In genomic region chr15:83157667-83158064, GRCm38 (mm10) we compare ENCODE assay signal across 14 mouse cellular contexts. TPM values are rescaled to one million over a fixed set of nuclear protein-coding genes. Genes with fewer than 3 reads are reported as not detected.
DNase-seq lines count a peak whose midpoint lies in the region; ATAC-seq and TF ChIP-seq lines count a peak whose summit lies in the region.
"Had no signal": no experiment of that assay in that cellular context is flagged by ENCODE, and none has a peak within 500 bp of the region (broad histone marks: within the 10 kb centered on the region; RNA-seq: fewer than 3 reads in every experiment).

No protein-coding gene starts in this region.

- no peak for TF ChIP-seq EP300 in liver, postnatal 0 days (IDR thresholded peaks at IDR 0.05; ENCODE audit: low read depth)

- intact Hi-C loops in gastrocnemius, adult 2 months (cut with DNase I): loop anchor here (2.0 to 5.0 kb wide), 3 partner anchors 15 to 360 kb away; partner anchors contain the start of gene Cyb5r3

- no peak for TF ChIP-seq POLR2A in liver, adult 2 months (IDR thresholded peaks at IDR 0.05; ENCODE audit: extremely low read depth, insufficient read depth, low read length)
- TF ChIP-seq POLR2A in embryonic fibroblast, embryonic 13.5 days (IDR thresholded peaks at IDR 0.05; ENCODE audit: low read depth, low read length): no peak

- peaks cover 2% of the 10 kb centered on the region for H3K79me3 ChIP-seq in C2C12 (ENCODE audit: low read depth)

- no peak for DNase-seq in gastrocnemius, adult 2 months
- DNase-seq in gastrocnemius, postnatal 4 days (ENCODE audit: low spot score in 2 of 2): no peak
- no peak for DNase-seq in liver, adult 2 months (ENCODE audit: extremely low read depth, low read depth, low spot score)
- DNase-seq in liver, postnatal 0 days: no peak
- no peak for DNase-seq in retina, postnatal 1 day
- DNase-seq: cerebellum, adult 11-12 months had no signal

- peak overlapping the region; percentile 63 for H3K27ac ChIP-seq in gastrocnemius, adult 2 months
- peak overlapping the region; percentile 23; the same call in 1 of the 2 replicates for H3K27ac ChIP-seq in liver, adult 2 months (replicated peaks; ENCODE audit: insufficient read depth, low read depth, low read length)
- H3K27ac ChIP-seq in liver, postnatal 0 days (ENCODE audit: low read depth): no peak overlapping the region
- H3K27ac ChIP-seq in embryonic fibroblast, embryonic 13.5 days (ENCODE audit: insufficient read depth, low read length): peak overlapping the region; percentile 93
- H3K27ac ChIP-seq: embryonic facial prominence, embryonic 12.5 days; forebrain, embryonic 15.5 days; hindbrain, postnatal 0 days; limb, embryonic 13.5 days had no signal

- H3K36me3 ChIP-seq in liver, adult 2 months (ENCODE audit: control insufficient read depth, insufficient read depth, low read length): peaks cover 31% of the 10 kb centered on the region
- peaks cover 75% of the 10 kb centered on the region for H3K36me3 ChIP-seq in liver, postnatal 0 days (replicated peaks; ENCODE audit: insufficient read depth, low read length)
- H3K36me3 ChIP-seq in C2C12 (ENCODE audit: control insufficient read depth, insufficient read depth): peaks cover 78% of the 10 kb centered on the region

- no peak for TF ChIP-seq CTCF in gastrocnemius, adult 2 months (IDR thresholded peaks at IDR 0.05)
- no peak for TF ChIP-seq CTCF in liver, adult 2 months (IDR thresholded peaks at IDR 0.05; ENCODE audit: low read depth, low read length)
- TF ChIP-seq CTCF in liver, postnatal 0 days (IDR thresholded peaks at IDR 0.05; ENCODE audit: low read depth): no peak
- no peak for TF ChIP-seq CTCF in C2C12 (IDR thresholded peaks at IDR 0.05; ENCODE audit: control insufficient read depth, insufficient read depth, insufficient read length)
- no peak for TF ChIP-seq CTCF in embryonic fibroblast, embryonic 13.5 days (IDR thresholded peaks at IDR 0.05; ENCODE audit: borderline replicate concordance, insufficient read depth, low read length)

- 95% methylated on average over 6 of the region's 6 CpGs for WGBS in liver, adult 2 months
- WGBS in liver, postnatal 0 days (ENCODE audit: insufficient replicate concordance): 94% methylated on average over 6 of the region's 6 CpGs

- H3K9ac ChIP-seq in liver, adult 2 months (ENCODE audit: low read depth, low read length): peak overlapping the region; percentile 11; the same call in 1 of the 2 replicates
- H3K9ac ChIP-seq in liver, postnatal 0 days (replicated peaks): no peak overlapping the region
- H3K9ac ChIP-seq: embryonic facial prominence, embryonic 12.5 days; forebrain, embryonic 15.5 days; limb, embryonic 13.5 days had no signal

- no peak overlapping the region for H3K4me3 ChIP-seq in gastrocnemius, adult 2 months
- no peak overlapping the region for H3K4me3 ChIP-seq in liver, adult 2 months (ENCODE audit: insufficient read depth, low read depth, low read length)
- H3K4me3 ChIP-seq in liver, postnatal 0 days (ENCODE audit: low read depth, low read length): no peak overlapping the region
- no peak overlapping the region for H3K4me3 ChIP-seq in C2C12 (ENCODE audit: insufficient read depth, poor library complexity, severe bottlenecking)
- H3K4me3 ChIP-seq in embryonic fibroblast, embryonic 13.5 days (ENCODE audit: insufficient read depth, low read length): no peak overlapping the region
- H3K4me3 ChIP-seq: embryonic facial prominence, embryonic 12.5 days; forebrain, embryonic 15.5 days; limb, embryonic 13.5 days had no signal

- peak overlapping the region; percentile 55 for H3ac ChIP-seq in C2C12 (ENCODE audit: control insufficient read depth, insufficient read length, low read depth)

- peaks cover 9% of the 10 kb centered on the region; the same call in 1 of the 2 replicates for H3K79me2 ChIP-seq in liver, adult 2 months (ENCODE audit: control insufficient read depth, insufficient read depth, low read length)
- H3K79me2 ChIP-seq in C2C12 (ENCODE audit: control insufficient read depth, insufficient read depth): peaks cover 12% of the 10 kb centered on the region

- no peak for ATAC-seq in liver, postnatal 0 days
- ATAC-seq: activated CD4-positive, CD25-positive, alpha-beta regulatory T cell, adult 4 months; forebrain, embryonic 15.5 days; hindbrain, postnatal 0 days; midbrain, embryonic 16.5 days had no signal

- no peaks in the 10 kb centered on the region for H3K27me3 ChIP-seq in liver, adult 2 months (ENCODE audit: control insufficient read depth, insufficient read depth, low read length)
- no peaks in the 10 kb centered on the region for H3K27me3 ChIP-seq in liver, postnatal 0 days (ENCODE audit: insufficient read depth, low read length)
- H3K27me3 ChIP-seq in C2C12 (ENCODE audit: control insufficient read depth, insufficient read depth, insufficient read length): no peaks in the 10 kb centered on the region
- H3K27me3 ChIP-seq: embryonic facial prominence, embryonic 12.5 days; forebrain, embryonic 15.5 days; limb, embryonic 13.5 days had no signal

- H3K4me2 ChIP-seq in liver, postnatal 0 days (ENCODE audit: low read depth, low read length): no peak overlapping the region
- H3K4me2 ChIP-seq: embryonic facial prominence, embryonic 12.5 days; forebrain, embryonic 15.5 days; limb, embryonic 13.5 days had no signal

- no peaks in the 10 kb centered on the region for H3K9me3 ChIP-seq in liver, postnatal 0 days (ENCODE audit: low read length)
- H3K9me3 ChIP-seq: embryonic facial prominence, embryonic 12.5 days; forebrain, embryonic 15.5 days; limb, embryonic 13.5 days had no signal

- peaks cover 39% of the 10 kb centered on the region for H3K4me1 ChIP-seq in liver, adult 2 months (ENCODE audit: control insufficient read depth, insufficient read depth, low read length)
- peaks cover 4% of the 10 kb centered on the region; the same call in 1 of the 2 replicates for H3K4me1 ChIP-seq in liver, postnatal 0 days (ENCODE audit: insufficient read depth)
- peaks cover 19% of the 10 kb centered on the region for H3K4me1 ChIP-seq in embryonic fibroblast, embryonic 13.5 days (ENCODE audit: control insufficient read depth, insufficient read depth, low read length)
- H3K4me1 ChIP-seq: forebrain, embryonic 15.5 days; limb, embryonic 13.5 days had no signal

TF ChIP-seq in C2C12, 6 proteins besides CTCF, POLR2A, EP300 and RAD21:
- TF ChIP-seq MAX (IDR thresholded peaks at IDR 0.05) (no peak), MYOD1 (IDR thresholded peaks at IDR 0.05; ENCODE audit: control insufficient read depth, insufficient read length, low read depth) (no peak), MYOG (IDR thresholded peaks at IDR 0.05; ENCODE audit: control insufficient read depth, extremely low read depth, insufficient read length) (no peak), USF1 (IDR thresholded peaks at IDR 0.05; ENCODE audit: low read depth) (no peak), CEBPB (IDR thresholded peaks at IDR 0.05; ENCODE audit: low read depth) (no peak), FOSL1 (IDR thresholded peaks at IDR 0.05; ENCODE audit: insufficient read depth, low read length, poor library complexity, severe bottlenecking) (no peak)
TF ChIP-seq in C2C12: peak in this region for 0.

RNA-seq across cellular contexts. Expression of gene Poldip3, which starts 8.5 kb away (rescaled TPM):
- total RNA-seq in gastrocnemius, adult 2 months (2021): 10 to 100 TPM; 16.0 to 16.3 TPM
- 10 to 100 TPM; 62.8 to 67.3 TPM for total RNA-seq in gastrocnemius, postnatal 4 days (2021)
- total RNA-seq in liver, adult 2 months (2014; rRNA removed): 21.6 and 24.8 TPM in 2 replicates
- polyA plus RNA-seq in liver, adult 2 months (2012; rRNA removed): 25.5 and 34.6 TPM in 2 replicates
- 30.2 and 32.5 TPM in 2 replicates for polyA plus RNA-seq in liver, postnatal 0 days (2015; fragmentation: Nextera tagmentation; extraction: Ambion mirVana)
- 108 TPM for polyA plus RNA-seq in C2C12 (2012; fragmentation: generic; extraction: Trizol)
- 70.6 and 78.3 TPM in 2 replicates for polyA plus RNA-seq in embryonic fibroblast, embryonic 13.5 days (2011; ENCODE audit: insufficient read length, low read depth, missing spikeins)

RNA-seq across cellular contexts. Expression of gene Cyb5r3, which starts 14.7 kb away (rescaled TPM):
- 10 to 100 TPM; 39.2 to 43.1 TPM for total RNA-seq in gastrocnemius, adult 2 months (2021)
- 100 to 1,000 TPM; 171 TPM for total RNA-seq in gastrocnemius, postnatal 4 days (2021)
- total RNA-seq in liver, adult 2 months (2014; rRNA removed): 155 TPM in 2 replicates
- 424 and 500 TPM in 2 replicates for polyA plus RNA-seq in liver, adult 2 months (2012; rRNA removed)
- 89.1 and 94.2 TPM in 2 replicates for polyA plus RNA-seq in liver, postnatal 0 days (2015; fragmentation: Nextera tagmentation; extraction: Ambion mirVana)
- 402 TPM for polyA plus RNA-seq in C2C12 (2012; fragmentation: generic; extraction: Trizol)
- polyA plus RNA-seq in embryonic fibroblast, embryonic 13.5 days (2011; ENCODE audit: insufficient read length, low read depth, missing spikeins): 273 and 297 TPM in 2 replicates

RNA-seq across cellular contexts. Expression of gene Rrp7a, which starts 35.1 kb away (rescaled TPM):
- 10 to 100 TPM; 34.3 to 41.3 TPM for total RNA-seq in gastrocnemius, adult 2 months (2021)
- total RNA-seq in gastrocnemius, postnatal 4 days (2021): 10 to 100 TPM; 50.3 to 53.5 TPM
- 9.1 and 19.3 TPM in 2 replicates for total RNA-seq in liver, adult 2 months (2014; rRNA removed)
- 44.1 and 44.7 TPM in 2 replicates for polyA plus RNA-seq in liver, adult 2 months (2012; rRNA removed)
- polyA plus RNA-seq in liver, postnatal 0 days (2015; fragmentation: Nextera tagmentation; extraction: Ambion mirVana): 15.2 and 16.0 TPM in 2 replicates
- polyA plus RNA-seq in C2C12 (2012; fragmentation: generic; extraction: Trizol): 171 TPM
- polyA plus RNA-seq in embryonic fibroblast, embryonic 13.5 days (2011; ENCODE audit: insufficient read length, low read depth, missing spikeins): 70.9 and 72.7 TPM in 2 replicates
